Mouse (Mus musculus) embryonic facial prominence, embryonic 14.5 days (tissue): ENCODE results near the gene Rasgrp3. TPM values are rescaled to one million over a fixed set of nuclear protein-coding genes. Genes with fewer than 3 reads are reported as not detected.
A peak's percentile ranks its signal among the peaks of the same experiment; 100 is the strongest.
"Not testable (repeated sequence)": the region's sequence is repeated elsewhere in the genome, so short reads cannot be mapped to it uniquely, and the experiment has no call there.

Experiments
- ATAC-seq: fragments of 200-750 bp; cut with Nextera tagmentation; 2 replicates; pipeline ENCODE4 v1.8.0; 2017; ENCODE audit warnings: low read depth, moderate number of reproducible peaks, moderate TSS enrichment
- DNase-seq: peaks from one replicate; pipeline ENCODE4 v3.0.0-alpha.2; 2015; ENCODE audit warnings: low spot score
- H3K27ac ChIP-seq: fragments of 300-500 bp; sonication (generic); replicated peaks from 2 replicates; pipeline ENCODE4 v1.5.1; 2014; ENCODE audit warnings: low read depth, mild to moderate bottlenecking, low read length, moderate library complexity
- H3K27me3 ChIP-seq: fragments of 300-500 bp; sonication (generic); replicated peaks from 2 replicates; pipeline ENCODE4 v1.6.1; 2014; ENCODE audit warnings: low read length; ENCODE audit not compliant: control insufficient read depth, insufficient read depth
- H3K36me3 ChIP-seq: fragments of 300-500 bp; sonication (generic); 2 replicates; pipeline ENCODE4 v1.6.1; 2014; ENCODE audit warnings: low read length, mixed read lengths; ENCODE audit not compliant: control insufficient read depth, insufficient read depth
- H3K4me1 ChIP-seq: fragments of 300-500 bp; sonication (generic); 2 replicates; pipeline ENCODE4 v1.6.1; 2014; ENCODE audit warnings: antibody characterized with exemption, low read length; ENCODE audit not compliant: control insufficient read depth, insufficient read depth
- H3K4me2 ChIP-seq: fragments of 300-500 bp; sonication (generic); 2 replicates; pipeline ENCODE4 v1.6.1; 2014; ENCODE audit warnings: low read depth, mild to moderate bottlenecking, low read length, moderate library complexity, mixed read lengths
- H3K4me3 ChIP-seq: fragments of 300-500 bp; sonication (generic); 2 replicates; pipeline ENCODE4 v1.5.1; 2014; ENCODE audit warnings: low read depth, mild to moderate bottlenecking, low read length
- H3K9ac ChIP-seq: fragments of 300-500 bp; sonication (generic); 2 replicates; pipeline ENCODE4 v1.6.1; 2014; ENCODE audit warnings: low read depth, mild to moderate bottlenecking, low read length, moderate library complexity, mixed read lengths
- H3K9me3 ChIP-seq: fragments of 300-500 bp; sonication (generic); 2 replicates; pipeline ENCODE4 v1.6.1; 2016; ENCODE audit warnings: low read length; ENCODE audit not compliant: control insufficient read depth
- WGBS: fragments of 180-500 bp; shearing (Covaris S2); extraction: QIAGEN DNeasy Blood & Tissue Kit; methylation state at CpG from one replicate; pipeline ENCODE4 v1.1.7; 2014; 5-methylcytosine and 5-hydroxymethylcytosine counted together
- polyA plus RNA-seq: library from polyadenylated mRNA; unstranded; fragments of >200 nt; fragmentation: Nextera tagmentation; extraction: Ambion mirVana; gene quantifications from 2 replicates; pipeline ENCODE4 v1.2.1, GENCODE M21; 2014

The Rasgrp3 gene
- polyA plus RNA-seq, 1 experiment from 2014 or later = 12.5 TPM

DNA sequence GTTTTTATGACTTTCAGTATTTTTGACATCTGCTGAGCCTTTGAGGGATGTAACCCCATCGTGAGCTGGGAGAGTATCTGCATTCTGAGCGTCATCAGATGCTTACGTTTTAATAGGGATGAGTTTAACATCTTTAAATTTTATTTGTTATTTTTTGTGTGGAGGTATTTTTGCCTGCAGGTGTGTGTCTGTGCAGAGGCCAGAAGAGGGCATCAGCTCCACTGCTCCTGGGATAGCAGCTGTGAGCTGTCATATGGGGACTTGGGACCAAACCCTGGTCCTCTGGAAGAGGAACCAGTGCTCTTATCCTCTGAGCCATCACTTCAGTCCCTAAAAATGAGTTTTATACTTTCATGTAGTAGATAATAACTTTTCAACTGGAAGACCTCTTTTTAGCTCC is 12.6 kb downstream of the Rasgrp3 start:
- WGBS = 85% methylated on average over 3 of the region's 3 CpGs
- ATAC-seq = no peak

DNA sequence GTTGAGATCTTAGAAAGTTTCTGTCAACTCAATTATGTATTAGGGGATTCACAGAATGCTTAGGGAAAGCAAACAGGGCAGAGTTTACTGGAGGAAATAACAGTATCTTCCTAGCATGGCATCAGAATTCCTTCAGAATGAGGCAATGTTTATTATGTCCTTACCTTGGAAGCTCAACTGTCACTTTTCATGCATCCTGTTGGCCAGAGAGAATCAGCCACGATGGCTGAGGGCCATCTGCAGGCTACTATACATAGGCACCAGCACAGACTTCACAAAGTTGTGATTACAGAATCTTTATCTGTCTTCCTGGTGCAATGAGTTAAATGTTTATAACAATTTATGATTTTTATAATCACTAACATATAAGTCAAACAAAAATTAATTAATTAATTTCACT is 13.3 kb downstream of the Rasgrp3 start:
- Histone ChIP-seq H3K36me3 (no peaks in the 10 kb centered on the region), H3K9me3 (no peaks in the 10 kb centered on the region), H3K4me3 (no peak overlapping the region), H3K9ac (no peak overlapping the region), H3K4me1 (0 out of 2 replicates have a peak, but pooled peaks cover 3% of the 10 kb centered on the region), H3K27me3 (no peaks in the 10 kb centered on the region), H3K27ac (no peak overlapping the region), H3K4me2 (no peak overlapping the region)
- DNase-seq (no peak), ATAC-seq (no peak)
- 69% methylated on average over 1 of the region's 1 CpGs for WGBS

More for the DNA sequence above, 12.6 kb downstream of the Rasgrp3 start:
- Histone ChIP-seq H3K9me3 (no peaks in the 10 kb centered on the region), H3K27me3 (no peaks in the 10 kb centered on the region), H3K4me2 (no peak overlapping the region), H3K4me3 (no peak overlapping the region), H3K4me1 (0 out of 2 replicates have a peak, but pooled peaks cover 3% of the 10 kb centered on the region), H3K36me3 (no peaks in the 10 kb centered on the region), H3K27ac (no peak overlapping the region), H3K9ac (no peak overlapping the region)
- no peak for DNase-seq

DNA sequence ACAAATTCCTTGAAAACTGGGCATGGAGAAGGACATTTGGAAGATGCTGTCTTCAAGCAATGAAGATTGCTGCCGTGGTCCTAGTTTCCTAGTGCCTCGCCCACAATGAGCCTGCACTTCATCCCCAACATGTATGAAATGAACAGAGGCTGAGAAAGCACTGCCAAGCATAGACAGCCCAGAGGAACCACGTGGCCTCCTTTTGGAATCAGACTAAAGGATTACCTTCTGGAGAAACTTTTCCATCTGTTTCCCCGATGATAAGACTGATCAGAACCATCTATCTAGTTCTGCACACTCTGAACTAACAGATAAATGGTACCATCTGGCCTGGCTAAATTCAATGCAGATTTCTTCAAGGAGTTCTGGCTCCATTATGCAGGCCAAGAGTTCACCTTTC is 16.6 kb downstream of the Rasgrp3 start:
- WGBS = 63% methylated on average over 4 of the region's 4 CpGs
- Histone ChIP-seq H3K4me1 (0 out of 2 replicates have a peak, but pooled peaks cover 3% of the 10 kb centered on the region), H3K4me2 (no peak overlapping the region), H3K36me3 (no peaks in the 10 kb centered on the region), H3K27me3 (no peaks in the 10 kb centered on the region), H3K9ac (no peak overlapping the region), H3K27ac (no peak overlapping the region), H3K9me3 (no peaks in the 10 kb centered on the region), H3K4me3 (no peak overlapping the region)
- peak; percentile 65 for DNase-seq
- 0 out of 2 replicates have a peak, but pooled peaks have one; percentile 33 for ATAC-seq

DNA sequence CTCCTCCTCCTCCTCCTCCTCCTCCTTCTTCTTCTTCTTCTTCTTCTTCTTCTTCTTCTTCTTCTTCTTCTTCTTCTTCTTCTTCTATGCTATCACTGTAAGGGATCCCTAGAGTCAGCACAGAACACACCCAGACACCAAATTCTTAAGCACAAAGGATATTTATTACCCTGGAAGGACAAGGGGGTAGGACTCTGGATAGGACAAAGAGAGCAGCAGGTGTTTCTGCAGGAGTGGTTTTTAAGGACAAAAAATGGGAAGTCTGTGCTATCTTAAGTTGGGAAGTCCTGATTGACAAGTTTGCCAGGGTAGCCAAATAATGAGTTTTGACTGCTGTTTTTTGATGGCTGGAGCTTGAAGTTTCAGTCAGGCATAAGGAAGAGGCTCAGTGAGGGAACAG is 17.9 kb downstream of the Rasgrp3 start:
- H3K9ac ChIP-seq = no peak overlapping the region
- H3K27me3 ChIP-seq = no peaks in the 10 kb centered on the region
- H3K4me3 ChIP-seq = no peak overlapping the region
- no peaks in the 10 kb centered on the region for H3K36me3 ChIP-seq
- no peak for ATAC-seq
- 0 out of 2 replicates have a peak, but pooled peaks cover 3% of the 10 kb centered on the region for H3K4me1 ChIP-seq
- DNase-seq = no peak
- H3K27ac ChIP-seq = no peak overlapping the region
- H3K9me3 ChIP-seq = no peaks in the 10 kb centered on the region
- H3K4me2 ChIP-seq = no peak overlapping the region

DNA sequence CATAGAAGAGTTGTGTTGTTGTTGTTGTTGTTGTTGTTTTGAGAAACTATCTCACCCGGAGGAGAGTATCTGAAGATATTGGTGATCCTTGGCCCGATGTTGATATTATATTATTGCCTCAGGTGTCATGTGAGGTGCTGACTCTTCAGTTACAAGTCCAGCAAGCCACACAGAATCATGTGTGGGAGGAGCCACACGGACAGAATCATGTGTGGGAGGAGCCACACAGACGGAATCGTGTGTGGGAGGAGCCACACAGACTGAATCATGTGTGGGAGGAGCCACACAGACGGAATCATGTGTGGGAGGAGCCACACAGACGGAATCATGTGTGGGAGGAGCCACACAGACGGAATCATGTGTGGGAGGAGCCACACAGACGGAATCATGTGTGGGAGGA is 20.4 kb downstream of the Rasgrp3 start:
- ATAC-seq, H3K36me3 ChIP-seq, H3K27me3 ChIP-seq, H3K4me2 ChIP-seq, H3K4me1 ChIP-seq, DNase-seq, H3K9me3 ChIP-seq, H3K27ac ChIP-seq, H3K9ac ChIP-seq, H3K4me3 ChIP-seq: not testable (repeated sequence)
- WGBS = 92% methylated on average over 9 of the region's 9 CpGs

DNA sequence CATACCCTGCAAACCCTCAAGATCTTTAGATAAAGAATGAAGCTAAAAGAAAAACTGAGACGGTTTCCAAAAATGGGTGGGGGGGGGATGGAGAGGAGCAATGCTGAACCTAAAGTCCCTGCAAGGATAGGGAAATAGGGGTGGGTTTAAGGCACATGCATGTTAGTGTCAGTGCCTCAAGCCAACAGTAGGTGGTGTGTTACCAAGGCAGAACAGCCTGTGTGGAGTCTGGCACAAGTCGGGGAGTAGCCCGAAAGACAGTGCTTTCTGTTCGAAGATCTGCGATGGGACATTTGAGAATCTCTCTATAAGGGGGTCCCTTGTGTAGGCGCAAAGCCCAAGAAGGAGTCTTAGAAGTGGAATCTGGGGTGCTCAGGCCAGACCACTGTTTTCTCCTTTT is 24.9 kb downstream of the Rasgrp3 start:
- Histone ChIP-seq H3K4me1 (peaks cover 10% of the 10 kb centered on the region; the same call in 1 of the 2 replicates), H3K4me3 (no peak overlapping the region), H3K9ac (no peak overlapping the region), H3K27ac (no peak overlapping the region), H3K9me3 (no peaks in the 10 kb centered on the region), H3K4me2 (no peak overlapping the region), H3K36me3 (no peaks in the 10 kb centered on the region), H3K27me3 (no peaks in the 10 kb centered on the region)
- DNase-seq (no peak), ATAC-seq (no peak)
- WGBS = 88% methylated on average over 6 of the region's 6 CpGs

DNA sequence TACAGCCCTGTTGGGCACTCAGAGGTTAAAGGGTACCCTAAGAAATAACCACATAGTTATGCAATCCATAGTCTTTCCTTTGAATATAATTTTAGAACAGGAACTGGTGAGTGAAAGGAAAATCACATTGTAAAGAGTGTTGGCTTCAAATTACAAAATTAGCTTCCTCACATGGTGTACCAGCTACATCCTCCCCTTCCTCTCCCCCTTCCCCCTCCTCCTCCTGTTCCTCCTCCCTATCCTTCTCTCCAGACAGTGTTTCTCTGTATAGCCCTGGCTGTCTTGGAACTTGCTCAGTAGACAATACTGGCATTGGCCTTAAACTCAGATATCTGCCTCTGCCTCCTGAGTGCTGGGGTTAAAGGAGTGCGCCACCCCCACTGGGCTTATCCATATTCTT is 26.1 kb downstream of the Rasgrp3 start:
- Histone ChIP-seq H3K9me3 (no peaks in the 10 kb centered on the region), H3K4me2 (no peak overlapping the region), H3K27me3 (no peaks in the 10 kb centered on the region), H3K27ac (no peak overlapping the region), H3K9ac (no peak overlapping the region), H3K4me3 (no peak overlapping the region), H3K4me1 (peaks cover 12% of the 10 kb centered on the region; the same call in 1 of the 2 replicates), H3K36me3 (no peaks in the 10 kb centered on the region)
- DNase-seq = peak; percentile 9
- 85% methylated on average over 1 of the region's 1 CpGs for WGBS
- ATAC-seq = no peak

- 87% methylated on average over 1 of the region's 1 CpGs for WGBS
Observed at GRCm38 (mm10) chr17:75463223-75463622, 27.5 kb downstream of the Rasgrp3 start.

GRCm38 (mm10) chr17:75463645-75464044 is 27.9 kb downstream of the Rasgrp3 start:
- Histone ChIP-seq H3K36me3 (no peaks in the 10 kb centered on the region), H3K4me2 (no peak overlapping the region), H3K27me3 (no peaks in the 10 kb centered on the region), H3K27ac (no peak overlapping the region), H3K4me1 (peaks cover 12% of the 10 kb centered on the region; the same call in 1 of the 2 replicates), H3K9me3 (no peaks in the 10 kb centered on the region), H3K4me3 (no peak overlapping the region), H3K9ac (no peak overlapping the region)
- DNase-seq (no peak), ATAC-seq (no peak)
- WGBS = 78% methylated on average over 2 of the region's 2 CpGs

More at GRCm38 (mm10) chr17:75463223-75463622, 27.5 kb downstream of the Rasgrp3 start:
- not testable (repeated sequence) for H3K4me3 ChIP-seq, H3K27me3 ChIP-seq, H3K27ac ChIP-seq, ATAC-seq, H3K36me3 ChIP-seq, H3K9ac ChIP-seq, H3K4me2 ChIP-seq, DNase-seq, H3K9me3 ChIP-seq
- H3K4me1 ChIP-seq = peaks cover 12% of the 10 kb centered on the region; the same call in 1 of the 2 replicates
